Mouse (Mus musculus): Measurements from ENCODE around the gene Olfr102. TPM values are rescaled to one million over a fixed set of nuclear protein-coding genes. Genes with fewer than 3 reads are reported as not detected.

Gene Olfr102
- polyA plus RNA-seq, 1 experiment from 2014 or later, result not detected

DNA sequence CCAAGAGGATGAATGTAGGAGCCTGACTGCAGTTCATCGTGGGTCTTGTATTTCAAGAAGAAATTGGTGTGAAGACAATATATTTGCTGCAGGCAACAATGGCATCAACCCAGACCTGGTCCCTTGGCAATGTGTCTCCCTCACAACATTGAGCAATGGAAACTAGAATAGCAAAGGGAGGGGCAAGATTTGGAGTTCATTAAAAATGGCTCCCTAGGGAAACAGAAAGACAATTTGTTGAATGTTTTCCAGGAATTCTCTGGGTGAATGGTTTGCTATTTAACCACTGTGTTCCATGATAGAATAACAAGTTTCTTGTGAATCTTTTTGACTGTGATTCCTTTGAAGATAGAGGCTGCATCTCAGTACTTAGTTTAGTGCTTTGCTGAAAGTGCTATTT is 53.2 kb downstream of the Olfr102 start, which contains the start of gene Olfr98:
Olfr98 (minus strand) TSS at position 124 of the 400 bp plus-strand sequence.
- Histone ChIP-seq H3K4me3 (no peak within 1 kb of the TSS), H3K27ac (replicated peaks) (no peak within 1 kb of the TSS), H3K4me2 (no peak within 1 kb of the TSS), H3K9ac (no peak within 1 kb of the TSS), H3K9me3 (no peaks in the 10 kb centered on the region), H3K27me3 (no peaks in the 10 kb centered on the region), H3K36me3 (no peaks in the 10 kb centered on the region), H3K4me1 (replicated peaks) (no peaks in the 10 kb centered on the region)
- ATAC-seq (ENCODE audit: low read depth), result no peak
- 81% methylated on average over 1 of the region's 1 CpGs for WGBS

Other genes starting within 250 kb of the Olfr102 start
- gene Olfr90, start 228.6 kb downstream of the Olfr102 start, polyA plus RNA-seq (2015; fragmentation: Nextera tagmentation; extraction: Ambion mirVana), result not detected in 2 replicates
- gene Olfr91, start 218.8 kb downstream of the Olfr102 start, polyA plus RNA-seq (2015; fragmentation: Nextera tagmentation; extraction: Ambion mirVana), result not detected in 2 replicates
- not detected in 2 replicates for gene Olfr92, start 197.0 kb downstream of the Olfr102 start, polyA plus RNA-seq (2015; fragmentation: Nextera tagmentation; extraction: Ambion mirVana)
- gene Olfr93, start 155.6 kb downstream of the Olfr102 start, polyA plus RNA-seq (2015; fragmentation: Nextera tagmentation; extraction: Ambion mirVana), result not detected in 2 replicates
- gene Ubd, start 123.2 kb downstream of the Olfr102 start, polyA plus RNA-seq (2015; fragmentation: Nextera tagmentation; extraction: Ambion mirVana), result not detected in 2 replicates
- gene Olfr94, start 116.1 kb downstream of the Olfr102 start, polyA plus RNA-seq (2015; fragmentation: Nextera tagmentation; extraction: Ambion mirVana), result not detected in 2 replicates
- not detected in 2 replicates for gene Olfr95, start 103.9 kb downstream of the Olfr102 start, polyA plus RNA-seq (2015; fragmentation: Nextera tagmentation; extraction: Ambion mirVana)
- gene Olfr96, start 96.9 kb downstream of the Olfr102 start, polyA plus RNA-seq (2015; fragmentation: Nextera tagmentation; extraction: Ambion mirVana), result not detected in 2 replicates
- gene Olfr97, start 79.7 kb downstream of the Olfr102 start, polyA plus RNA-seq (2015; fragmentation: Nextera tagmentation; extraction: Ambion mirVana), result not detected in 2 replicates
- gene Olfr98, start 53.3 kb downstream of the Olfr102 start, polyA plus RNA-seq (2015; fragmentation: Nextera tagmentation; extraction: Ambion mirVana), result not detected in 2 replicates
- gene H2-M3, start 46.8 kb downstream of the Olfr102 start, polyA plus RNA-seq (2015; fragmentation: Nextera tagmentation; extraction: Ambion mirVana), result 1.1 and 1.2 TPM in 2 replicates
- gene Olfr99, start 33.6 kb downstream of the Olfr102 start, polyA plus RNA-seq (2015; fragmentation: Nextera tagmentation; extraction: Ambion mirVana), result not detected in 2 replicates
- gene Olfr101, start 12.7 kb downstream of the Olfr102 start, polyA plus RNA-seq (2015; fragmentation: Nextera tagmentation; extraction: Ambion mirVana), result not detected in 2 replicates
- gene Olfr103, start 22.6 kb upstream of the Olfr102 start, polyA plus RNA-seq (2015; fragmentation: Nextera tagmentation; extraction: Ambion mirVana), result not detected in 2 replicates
- not detected in 2 replicates for gene Olfr104-ps, start 42.5 kb upstream of the Olfr102 start, polyA plus RNA-seq (2015; fragmentation: Nextera tagmentation; extraction: Ambion mirVana)
- not detected in 2 replicates for gene Olfr105-ps, start 62.0 kb upstream of the Olfr102 start, polyA plus RNA-seq (2015; fragmentation: Nextera tagmentation; extraction: Ambion mirVana)
- not detected in 2 replicates for gene Olfr106-ps, start 73.3 kb upstream of the Olfr102 start, polyA plus RNA-seq (2015; fragmentation: Nextera tagmentation; extraction: Ambion mirVana)
- not detected in 2 replicates for gene Olfr107, start 82.2 kb upstream of the Olfr102 start, polyA plus RNA-seq (2015; fragmentation: Nextera tagmentation; extraction: Ambion mirVana)
- not detected in 2 replicates for gene Olfr108, start 128.4 kb upstream of the Olfr102 start, polyA plus RNA-seq (2015; fragmentation: Nextera tagmentation; extraction: Ambion mirVana)
- not detected in 2 replicates for gene Olfr109, start 141.9 kb upstream of the Olfr102 start, polyA plus RNA-seq (2015; fragmentation: Nextera tagmentation; extraction: Ambion mirVana)
- not detected in 2 replicates for gene H2-M2, start 166.5 kb upstream of the Olfr102 start, polyA plus RNA-seq (2015; fragmentation: Nextera tagmentation; extraction: Ambion mirVana)
- gene Olfr110, start 175.4 kb upstream of the Olfr102 start, polyA plus RNA-seq (2015; fragmentation: Nextera tagmentation; extraction: Ambion mirVana), result not detected in 2 replicates
- not detected in 2 replicates for gene Olfr111, start 191.0 kb upstream of the Olfr102 start, polyA plus RNA-seq (2015; fragmentation: Nextera tagmentation; extraction: Ambion mirVana)

Measured in neural tube, embryonic 13.5 days (tissue).